Mouse (Mus musculus) left cerebral cortex, postnatal 10 days (tissue): ENCODE measurements at regions not wholly inside any gene's neighbourhood (a gene's known extent, or its start where the extent isn't known, plus 50 kb on each side); places are given as distances from the start of the nearest gene placed in this dataset.

Experiments used
- DNase-seq, 2 experiments: peaks; one replicate each; pipeline ENCODE4 v3.0.0; 2021 to 2022; ENCODE audit warnings: low spot score in 2 of 2, mixed read lengths in 1 of 2; ENCODE audit errors: extremely low spot score in 1 of 2
- intact Hi-C: fragments of 180-260 bp; cut with DNase I; formaldehyde crosslinking; loops from one replicate; pipeline ENCODE4 v1.15.1; 2025

- no peak for DNase-seq
- intact Hi-C loops = no loop called here
These were observed 152.2 kb downstream of the H2al1j start for GRCm38 (mm10) chrX:11479696-11480339.

- intact Hi-C loops = no loop called here
These were observed 154.5 kb downstream of the H2al1j start for GRCm38 (mm10) chrX:11482141-11482540.

GRCm38 (mm10) chrX:11486588-11486987 lies 159.0 kb downstream of the H2al1j start:
- DNase-seq = no peak
- intact Hi-C loops = no loop called here

More at GRCm38 (mm10) chrX:11482141-11482540, 154.5 kb downstream of the H2al1j start:
- peak in 1 of 2 experiments; percentile 23 for DNase-seq

GRCm38 (mm10) chrX:11487876-11488275 lies 160.3 kb downstream of the H2al1j start:
- DNase-seq = no peak
- intact Hi-C loops = no loop called here

- DNase-seq = no peak
- intact Hi-C loops = no loop called here
These were observed 162.6 kb downstream of the H2al1j start for GRCm38 (mm10) chrX:11490146-11490693.

GRCm38 (mm10) chrX:11491235-11491634 lies 163.6 kb downstream of the H2al1j start:
- no peak for DNase-seq

GRCm38 (mm10) chrX:11491676-11492391 lies 164.2 kb downstream of the H2al1j start:
- no peak for DNase-seq
- intact Hi-C loops = no loop called here

More at GRCm38 (mm10) chrX:11491235-11491634, 163.6 kb downstream of the H2al1j start:
- intact Hi-C loops = no loop called here

GRCm38 (mm10) chrX:11493526-11494245 lies 166.1 kb downstream of the H2al1j start:
- DNase-seq = peak in 1 of 2 experiments; percentile 26
- intact Hi-C loops = no loop called here

GRCm38 (mm10) chrX:11494246-11494630 lies 166.6 kb downstream of the H2al1j start:
- DNase-seq = peak; percentile 40 to 43
- intact Hi-C loops = no loop called here

GRCm38 (mm10) chrX:11512439-11512838 lies 184.8 kb downstream of the H2al1j start:
- no peak for DNase-seq
- intact Hi-C loops = no loop called here

GRCm38 (mm10) chrX:11512928-11513327 lies 185.3 kb downstream of the H2al1j start:
- intact Hi-C loops = no loop called here
- no peak for DNase-seq

- DNase-seq = no peak
- intact Hi-C loops = no loop called here
These were observed 196.2 kb downstream of the H2al1j start for GRCm38 (mm10) chrX:11523791-11524190.

GRCm38 (mm10) chrX:11525326-11525725 lies 197.7 kb downstream of the H2al1j start:
- intact Hi-C loops = no loop called here
- DNase-seq = no peak

GRCm38 (mm10) chrX:11528589-11528988 lies 201.0 kb downstream of the H2al1j start:
- DNase-seq = no peak
- intact Hi-C loops = no loop called here

GRCm38 (mm10) chrX:11529221-11529620 lies 201.6 kb downstream of the H2al1j start:
- no peak for DNase-seq
- intact Hi-C loops = no loop called here

- DNase-seq = no peak
- intact Hi-C loops = no loop called here
These were observed 205.2 kb downstream of the H2al1j start for GRCm38 (mm10) chrX:11532817-11533216.

- DNase-seq = peak in 1 of 2 experiments; percentile 18
- intact Hi-C loops = no loop called here
These were observed 206.2 kb downstream of the H2al1j start for GRCm38 (mm10) chrX:11533871-11534270.

GRCm38 (mm10) chrX:11541011-11541410 lies 213.4 kb downstream of the H2al1j start:
- intact Hi-C loops = no loop called here

GRCm38 (mm10) chrX:11550164-11550851 lies 222.7 kb downstream of the H2al1j start:
- intact Hi-C loops = no loop called here
- peak in 1 of 2 experiments; percentile 36 for DNase-seq

More at GRCm38 (mm10) chrX:11541011-11541410, 213.4 kb downstream of the H2al1j start:
- DNase-seq = no peak
